Mouse (Mus musculus) stomach, postnatal 0 days (tissue): ENCODE data around the gene Tcl1b5. TPM values are rescaled to one million over a fixed set of nuclear protein-coding genes. Genes with fewer than 3 reads are reported as not detected.

Experiments
- ATAC-seq: fragments of 200-750 bp; cut with Nextera tagmentation; 2 replicates; pipeline ENCODE4 v1.8.0; 2017; ENCODE audit not compliant: low FRiP score, low TSS enrichment
- DNase-seq: peaks from one replicate; pipeline ENCODE4 v3.0.0-alpha.2; 2016; ENCODE audit warnings: low spot score
- H3K27ac ChIP-seq: fragments of 300-500 bp; sonication (generic); replicated peaks from 2 replicates; pipeline ENCODE4 v1.5.1; 2014; ENCODE audit warnings: mild to moderate bottlenecking, control low read depth
- H3K27me3 ChIP-seq: fragments of 300-500 bp; sonication (generic); 2 replicates; pipeline ENCODE4 v1.6.1; 2014; ENCODE audit warnings: low read length; ENCODE audit not compliant: control insufficient read depth, insufficient read depth
- H3K36me3 ChIP-seq: fragments of 300-500 bp; sonication (generic); 2 replicates; pipeline ENCODE4 v1.6.1; 2014; ENCODE audit warnings: low read length, mixed read lengths; ENCODE audit not compliant: control insufficient read depth, insufficient read depth
- H3K4me1 ChIP-seq: fragments of 300-500 bp; sonication (generic); replicated peaks from 2 replicates; pipeline ENCODE4 v1.6.1; 2014; ENCODE audit warnings: antibody characterized with exemption; ENCODE audit not compliant: control insufficient read depth, insufficient read depth
- H3K4me2 ChIP-seq: fragments of 300-500 bp; sonication (generic); replicated peaks from 2 replicates; pipeline ENCODE4 v1.6.1; 2014; ENCODE audit warnings: low read depth, mild to moderate bottlenecking, control low read depth, moderate library complexity
- H3K4me3 ChIP-seq: fragments of 300-500 bp; sonication (generic); 2 replicates; pipeline ENCODE4 v1.5.1; 2014; ENCODE audit warnings: low read depth, low read length, control low read depth
- H3K9ac ChIP-seq: fragments of 300-500 bp; sonication (generic); 2 replicates; pipeline ENCODE4 v1.6.1; 2014; ENCODE audit warnings: mild to moderate bottlenecking, low read length, control low read depth, mixed read lengths
- H3K9me3 ChIP-seq: fragments of 300-500 bp; sonication (generic); 2 replicates; pipeline ENCODE4 v1.6.1; 2016; ENCODE audit warnings: low read length; ENCODE audit not compliant: control insufficient read depth
- CTCF ChIP-seq: IDR thresholded peaks from 2 replicates; pipeline ENCODE4 v1.5.1; 2016; ENCODE audit warnings: antibody characterized with exemption, low read depth, mild to moderate bottlenecking, moderate library complexity
- EP300 ChIP-seq: optimal IDR thresholded peaks from 2 replicates; pipeline ENCODE3; 2016; ENCODE audit warnings: antibody characterized with exemption
- WGBS: fragments of 180-500 bp; shearing (Covaris S2); extraction: QIAGEN DNeasy Blood & Tissue Kit; methylation state at CpG from one replicate; pipeline ENCODE4 v1.1.7; 2014; 5-methylcytosine and 5-hydroxymethylcytosine counted together
- polyA plus RNA-seq: library from polyadenylated mRNA; unstranded; fragments of >200 nt; fragmentation: Nextera tagmentation; extraction: Ambion mirVana; gene quantifications from 2 replicates; pipeline ENCODE4 v1.2.1, GENCODE M21; 2015

Tcl1b5 gene
- polyA plus RNA-seq, 1 experiment from 2014 or later, result not detected

GRCm38 (mm10) chr12:105207071-105207470, 30.9 kb downstream of the Tcl1b5 start:
- WGBS, result 73% methylated on average over 1 of the region's 1 CpGs

GRCm38 (mm10) chr12:105208441-105208840, 32.3 kb downstream of the Tcl1b5 start:
- H3K4me3 ChIP-seq, result no peak overlapping the region
- H3K9ac ChIP-seq, result no peak overlapping the region
- H3K36me3 ChIP-seq, result no peaks in the 10 kb centered on the region
- no peak overlapping the region for H3K27ac ChIP-seq
- DNase-seq (no peak), ATAC-seq (no peak)
- no peaks in the 10 kb centered on the region for H3K9me3 ChIP-seq
- H3K27me3 ChIP-seq, result no peaks in the 10 kb centered on the region
- H3K4me1 ChIP-seq, result no peaks in the 10 kb centered on the region
- TF ChIP-seq CTCF (no peak), EP300 (no peak)
- H3K4me2 ChIP-seq, result no peak overlapping the region
- 94% methylated on average over 1 of the region's 1 CpGs for WGBS

More at GRCm38 (mm10) chr12:105207071-105207470, 30.9 kb downstream of the Tcl1b5 start:
- TF ChIP-seq EP300, result no peak
- TF ChIP-seq CTCF, result no peak
- H3K9ac ChIP-seq, result no peak overlapping the region
- no peak overlapping the region for H3K27ac ChIP-seq
- H3K27me3 ChIP-seq, result no peaks in the 10 kb centered on the region
- no peaks in the 10 kb centered on the region for H3K9me3 ChIP-seq
- DNase-seq, result no peak
- no peak overlapping the region for H3K4me3 ChIP-seq
- H3K36me3 ChIP-seq, result no peaks in the 10 kb centered on the region
- no peak for ATAC-seq
- no peak overlapping the region for H3K4me2 ChIP-seq
- no peaks in the 10 kb centered on the region for H3K4me1 ChIP-seq

- DNase-seq, result no peak
- no peaks in the 10 kb centered on the region for H3K36me3 ChIP-seq
Observed at GRCm38 (mm10) chr12:105209231-105209630, 33.1 kb downstream of the Tcl1b5 start.

GRCm38 (mm10) chr12:105217101-105217760, 41.1 kb downstream of the Tcl1b5 start:
- no peak overlapping the region for H3K27ac ChIP-seq
- TF ChIP-seq EP300 (no peak), CTCF (no peak)
- no peaks in the 10 kb centered on the region for H3K9me3 ChIP-seq
- no peak overlapping the region for H3K4me2 ChIP-seq
- H3K9ac ChIP-seq, result no peak overlapping the region
- 75% methylated on average over 7 of the region's 7 CpGs for WGBS
- no peaks in the 10 kb centered on the region for H3K36me3 ChIP-seq
- H3K4me1 ChIP-seq, result no peaks in the 10 kb centered on the region
- H3K27me3 ChIP-seq, result no peaks in the 10 kb centered on the region
- H3K4me3 ChIP-seq, result no peak overlapping the region
- ATAC-seq, result no peak
- DNase-seq, result no peak

More at GRCm38 (mm10) chr12:105209231-105209630, 33.1 kb downstream of the Tcl1b5 start:
- no peaks in the 10 kb centered on the region for H3K4me1 ChIP-seq
- no peaks in the 10 kb centered on the region for H3K27me3 ChIP-seq
- 94% methylated on average over 7 of the region's 7 CpGs for WGBS
- no peak overlapping the region for H3K4me3 ChIP-seq
- H3K9ac ChIP-seq, result no peak overlapping the region
- no peaks in the 10 kb centered on the region for H3K9me3 ChIP-seq
- no peak overlapping the region for H3K4me2 ChIP-seq
- H3K27ac ChIP-seq, result no peak overlapping the region
- ATAC-seq, result no peak
- TF ChIP-seq CTCF, result no peak
- no peak for TF ChIP-seq EP300

GRCm38 (mm10) chr12:105222601-105223319, 46.6 kb downstream of the Tcl1b5 start, which contains the start of gene Tcl1:
Gene Tcl1, minus strand, starts transcription at chr12:105222793.
- H3K36me3 ChIP-seq, result no peaks in the 10 kb centered on the region
- H3K4me3 ChIP-seq, result no peak within 1 kb of the TSS
- H3K27ac ChIP-seq, result no peak within 1 kb of the TSS
- no peaks in the 10 kb centered on the region for H3K9me3 ChIP-seq
- no peaks in the 10 kb centered on the region for H3K4me1 ChIP-seq
- 86% methylated on average over 22 of the region's 22 CpGs for WGBS
- no peak for TF ChIP-seq CTCF
- no peak for TF ChIP-seq EP300
- no peak within 1 kb of the TSS for H3K9ac ChIP-seq
- DNase-seq (no peak), ATAC-seq (no peak)
- no peak within 1 kb of the TSS for H3K4me2 ChIP-seq
- H3K27me3 ChIP-seq, result no peaks in the 10 kb centered on the region

- Histone ChIP-seq H3K9me3 (no peaks in the 10 kb centered on the region), H3K27me3 (no peaks in the 10 kb centered on the region), H3K36me3 (no peaks in the 10 kb centered on the region), H3K27ac (no peak overlapping the region), H3K9ac (no peak overlapping the region), H3K4me1 (no peaks in the 10 kb centered on the region), H3K4me2 (no peak overlapping the region), H3K4me3 (no peak overlapping the region)
- WGBS, result 55% methylated on average over 16 of the region's 16 CpGs
- DNase-seq (no peak), ATAC-seq (no peak)
- no peak for TF ChIP-seq EP300
- no peak for TF ChIP-seq CTCF
Observed at GRCm38 (mm10) chr12:105224621-105225320, 48.6 kb downstream of the Tcl1b5 start.

Other genes starting within 250 kb of the Tcl1b5 start
- 0.62 and 0.72 TPM in 2 replicates for gene Syne3, start 166.5 kb upstream of the Tcl1b5 start, polyA plus RNA-seq
- 125 and 134 TPM in 2 replicates for gene Glrx5, start 143.7 kb upstream of the Tcl1b5 start, polyA plus RNA-seq
- gene Tcl1b2, start 30.3 kb upstream of the Tcl1b5 start, polyA plus RNA-seq, result not detected in 2 replicates
- gene Tcl1b1, start 16.7 kb upstream of the Tcl1b5 start, polyA plus RNA-seq, result not detected in 2 replicates
- not detected in 2 replicates for gene Tcl1b3, start 14.7 kb downstream of the Tcl1b5 start, polyA plus RNA-seq
- not detected in 2 replicates for gene Tcl1b4, start 25.6 kb downstream of the Tcl1b5 start, polyA plus RNA-seq
- gene Tcl1, start 46.4 kb downstream of the Tcl1b5 start, polyA plus RNA-seq, result not detected in 2 replicates
- gene Tunar, start 157.5 kb downstream of the Tcl1b5 start, polyA plus RNA-seq, result 0.06 and 0.07 TPM in 2 replicates